Mouse (Mus musculus): ENCODE data around the gene Cenpi. TPM values are rescaled to one million over a fixed set of nuclear protein-coding genes. Genes with fewer than 3 reads are reported as not detected.
"Not testable (repeated sequence)": the region's sequence is repeated elsewhere in the genome, so short reads cannot be mapped to it uniquely, and the experiment has no call there.

Gene Cenpi
- polyA plus RNA-seq, 1 experiment from 2014 or later = 21.5 TPM

DNA sequence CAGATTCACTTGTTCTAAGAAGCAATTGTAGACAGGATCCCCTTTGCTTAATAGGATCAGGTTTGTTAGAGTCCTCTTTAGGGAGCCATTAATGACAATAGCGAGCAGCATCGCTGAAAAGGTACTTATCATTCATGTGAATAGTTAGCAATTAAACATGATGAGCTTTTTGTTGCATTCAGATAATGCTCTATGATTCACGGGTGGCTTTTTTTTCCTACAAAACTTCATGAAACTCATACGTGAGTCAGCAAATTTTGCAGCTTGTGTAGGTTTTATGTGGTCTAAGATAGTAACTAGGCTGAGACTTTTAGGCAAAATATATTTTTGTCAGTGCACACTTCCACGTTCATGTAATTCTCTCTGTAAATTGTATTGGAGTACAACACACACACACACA, 7.7 kb upstream of the Cenpi start:
- Histone ChIP-seq H3K27ac (no peak overlapping the region), H3K36me3 (no peaks in the 10 kb centered on the region), H3K4me3 (no peak overlapping the region), H3K9me3 (no peaks in the 10 kb centered on the region), H3K4me1 (replicated peaks) (peaks cover 12% of the 10 kb centered on the region), H3K27me3 (ENCODE audit: insufficient read depth, poor library complexity, severe bottlenecking) (peaks cover 34% of the 10 kb centered on the region)
- DNase-seq (ENCODE audit: low spot score) = no peak
- WGBS = 66% methylated on average over 5 of the region's 5 CpGs

DNA sequence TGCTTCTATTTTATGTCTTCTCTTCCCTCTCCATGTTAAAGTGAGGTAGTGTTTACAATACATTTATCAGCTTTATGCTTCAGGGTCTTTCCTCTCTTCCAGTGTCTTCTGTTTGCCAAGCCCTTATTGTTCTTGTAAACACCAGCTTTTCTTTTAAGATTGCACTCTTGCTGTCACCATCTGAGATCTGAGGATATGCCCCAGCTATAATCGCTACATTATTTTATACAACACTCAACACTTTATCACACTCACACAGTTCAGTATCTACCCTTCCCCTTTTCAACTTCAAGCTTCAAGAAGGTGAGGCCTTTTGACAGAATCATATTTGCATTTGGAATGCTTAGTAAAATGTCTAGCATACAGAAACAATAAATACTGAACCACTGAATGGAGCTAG, 4.6 kb upstream of the Cenpi start:
- Histone ChIP-seq H3K36me3 (no peaks in the 10 kb centered on the region), H3K27me3 (ENCODE audit: insufficient read depth, poor library complexity, severe bottlenecking) (peaks cover 9% of the 10 kb centered on the region), H3K27ac (no peak overlapping the region), H3K4me1 (replicated peaks) (no peaks in the 10 kb centered on the region), H3K9me3 (0 out of 2 replicates have a peak, but pooled peaks cover 3% of the 10 kb centered on the region), H3K4me3 (no peak overlapping the region)
- 92% methylated on average over 1 of the region's 1 CpGs for WGBS
- DNase-seq (ENCODE audit: low spot score) = no peak

DNA sequence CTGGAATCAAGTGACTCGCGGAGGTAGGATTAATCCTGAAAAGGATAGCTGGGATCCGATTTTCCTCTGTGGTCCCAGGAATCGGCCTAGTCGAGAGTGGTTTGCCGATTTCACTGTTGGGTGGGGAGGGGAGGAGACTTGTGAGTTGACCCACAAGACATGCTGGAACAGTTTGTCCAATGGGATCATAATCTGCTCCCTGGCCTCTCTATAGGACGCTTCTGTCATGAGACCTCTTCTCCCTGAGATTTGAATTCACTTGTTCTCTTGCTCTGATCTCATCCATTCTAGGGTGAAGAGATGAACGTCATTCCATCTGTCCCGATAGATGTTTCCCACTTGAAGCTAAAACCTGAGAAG, 371 bp downstream of the Cenpi start:
- Histone ChIP-seq H3K27me3 (ENCODE audit: insufficient read depth, poor library complexity, severe bottlenecking) (peaks cover 3% of the 10 kb centered on the region; the same call in 1 of the 2 replicates), H3K36me3 (peaks cover 26% of the 10 kb centered on the region), H3K9me3 (0 out of 2 replicates have a peak, but pooled peaks cover 3% of the 10 kb centered on the region), H3K27ac (peak overlapping the region; percentile 84), H3K4me1 (replicated peaks) (0 out of 2 replicates have a peak, but pooled peaks cover 6% of the 10 kb centered on the region), H3K4me3 (peak overlapping the region; percentile 51)
- no peak for DNase-seq (ENCODE audit: low spot score)
- 23% methylated on average over 9 of the region's 9 CpGs for WGBS

DNA sequence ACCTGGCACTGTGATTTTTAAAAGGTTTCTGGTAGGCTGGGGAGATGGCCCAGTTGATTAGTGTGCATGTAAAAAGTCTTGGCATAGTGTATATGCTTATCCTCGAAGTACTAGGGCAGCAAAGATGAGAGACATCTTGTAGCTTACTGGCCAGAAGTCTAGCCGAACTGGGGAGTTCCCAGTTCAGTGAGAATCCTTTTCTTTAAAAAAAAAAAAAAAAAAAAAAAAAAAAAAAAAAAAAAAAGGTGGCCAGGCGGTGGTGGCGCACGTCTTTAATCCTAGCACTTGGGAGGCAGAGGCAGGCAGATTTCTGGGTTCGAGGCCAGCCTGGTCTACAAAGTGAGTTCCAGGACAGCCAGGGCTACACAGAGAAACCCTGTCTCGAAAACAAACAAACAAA, 3.3 kb downstream of the Cenpi start:
- WGBS = 91% methylated on average over 7 of the region's 7 CpGs
- H3K36me3 ChIP-seq = peaks cover 41% of the 10 kb centered on the region
- H3K4me1 ChIP-seq (replicated peaks); H3K4me3 ChIP-seq; H3K9me3 ChIP-seq; H3K27ac ChIP-seq; H3K27me3 ChIP-seq (ENCODE audit: insufficient read depth, poor library complexity, severe bottlenecking); DNase-seq (ENCODE audit: low spot score): not testable (repeated sequence)

DNA sequence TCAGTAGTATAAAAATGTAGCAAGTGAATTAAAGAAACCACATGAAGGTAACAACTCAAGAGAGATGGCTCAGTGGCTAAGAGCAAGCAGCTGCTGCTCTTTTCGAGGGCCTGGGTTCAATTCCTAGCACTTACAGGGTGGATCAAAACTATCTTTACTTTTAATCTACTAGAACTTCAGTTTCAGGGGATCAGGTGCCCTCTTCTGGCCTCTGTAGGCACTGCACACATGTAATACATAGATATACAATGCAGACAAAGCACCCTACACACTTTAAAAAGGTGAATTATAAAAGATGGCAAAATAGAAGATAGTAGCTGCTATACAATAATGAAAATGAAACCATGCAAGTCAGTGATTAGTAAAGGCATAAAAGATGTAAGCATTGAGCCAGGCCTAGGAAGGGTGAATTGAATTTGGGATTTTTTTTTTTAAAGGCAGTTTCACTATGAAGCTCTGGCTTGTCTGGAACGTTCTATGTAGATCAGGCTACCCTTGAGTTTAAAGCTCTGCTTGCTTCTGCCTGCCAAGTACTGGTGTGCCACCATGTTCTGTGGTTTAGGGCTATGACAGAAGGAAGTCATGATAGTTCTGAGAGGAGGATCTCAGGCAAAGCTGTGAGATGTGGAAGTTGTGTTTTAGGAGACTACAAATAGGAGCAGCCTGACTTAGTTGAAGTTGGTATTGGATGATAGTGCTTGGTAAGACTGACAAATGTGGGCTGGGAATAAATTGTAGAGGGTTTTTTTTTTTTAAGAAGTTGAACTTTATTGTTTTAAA, 11.5 kb downstream of the Cenpi start:
- Histone ChIP-seq H3K4me3 (no peak overlapping the region), H3K27me3 (ENCODE audit: insufficient read depth, poor library complexity, severe bottlenecking) (no peaks in the 10 kb centered on the region), H3K36me3 (peaks cover 61% of the 10 kb centered on the region; the same call in 1 of the 2 replicates), H3K9me3 (no peaks in the 10 kb centered on the region), H3K27ac (no peak overlapping the region), H3K4me1 (replicated peaks) (no peaks in the 10 kb centered on the region)
- peak; percentile 4 for DNase-seq (ENCODE audit: low spot score)
- 87% methylated on average over 2 of the region's 2 CpGs for WGBS

DNA sequence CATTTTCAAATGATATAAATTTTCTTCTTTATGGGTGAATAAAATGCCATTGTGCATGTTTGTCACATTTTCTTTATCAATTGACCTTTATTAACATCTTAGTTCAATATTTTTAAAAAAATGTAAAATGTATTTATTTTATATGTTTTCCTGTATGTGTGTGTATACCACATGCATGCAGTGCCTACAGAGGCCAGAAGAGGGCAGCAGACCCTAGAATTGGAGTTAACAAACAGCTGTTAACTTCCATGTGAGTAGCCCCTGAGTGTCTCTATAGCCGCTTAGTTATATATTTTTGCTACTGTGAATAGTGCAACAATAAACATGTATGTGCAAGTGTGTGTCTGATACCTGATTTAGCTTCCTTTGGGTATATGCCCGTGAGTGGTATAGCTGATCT, 25.4 kb downstream of the Cenpi start:
- 93% methylated on average over 2 of the region's 2 CpGs for WGBS
- Histone ChIP-seq H3K36me3 (peaks cover 52% of the 10 kb centered on the region), H3K9me3 (no peaks in the 10 kb centered on the region), H3K4me1 (replicated peaks) (no peaks in the 10 kb centered on the region), H3K4me3 (no peak overlapping the region), H3K27ac (no peak overlapping the region), H3K27me3 (ENCODE audit: insufficient read depth, poor library complexity, severe bottlenecking) (no peaks in the 10 kb centered on the region)
- peak; percentile 12 for DNase-seq (ENCODE audit: low spot score)

DNA sequence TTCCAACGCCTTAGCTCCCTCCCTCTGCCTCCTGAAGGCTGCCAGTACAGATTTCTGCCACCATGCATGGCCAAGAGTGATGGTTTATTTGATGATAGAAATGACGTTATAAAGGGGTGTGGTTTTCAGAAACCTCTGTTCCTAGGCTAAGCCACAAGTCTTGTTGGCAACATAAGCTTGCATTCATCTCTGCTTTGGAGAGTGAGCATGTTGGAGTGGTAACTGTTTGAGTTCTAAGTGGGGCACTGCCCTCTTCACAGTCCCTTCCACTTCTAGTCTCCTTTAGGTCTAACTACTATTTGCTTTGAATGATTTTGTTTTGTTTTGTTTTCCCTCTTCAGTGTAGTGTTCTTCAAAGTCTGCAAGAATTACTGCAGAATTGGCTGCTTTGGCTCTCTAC, 34.9 kb downstream of the Cenpi start:
- H3K4me3 ChIP-seq = no peak overlapping the region
- H3K27me3 ChIP-seq (ENCODE audit: insufficient read depth, poor library complexity, severe bottlenecking) = no peaks in the 10 kb centered on the region
- no peaks in the 10 kb centered on the region for H3K9me3 ChIP-seq
- no peak overlapping the region for H3K27ac ChIP-seq
- WGBS = 88% methylated on average over 2 of the region's 2 CpGs
- DNase-seq (ENCODE audit: low spot score) = no peak
- H3K36me3 ChIP-seq = peaks cover 47% of the 10 kb centered on the region
- H3K4me1 ChIP-seq (replicated peaks) = no peaks in the 10 kb centered on the region

DNA sequence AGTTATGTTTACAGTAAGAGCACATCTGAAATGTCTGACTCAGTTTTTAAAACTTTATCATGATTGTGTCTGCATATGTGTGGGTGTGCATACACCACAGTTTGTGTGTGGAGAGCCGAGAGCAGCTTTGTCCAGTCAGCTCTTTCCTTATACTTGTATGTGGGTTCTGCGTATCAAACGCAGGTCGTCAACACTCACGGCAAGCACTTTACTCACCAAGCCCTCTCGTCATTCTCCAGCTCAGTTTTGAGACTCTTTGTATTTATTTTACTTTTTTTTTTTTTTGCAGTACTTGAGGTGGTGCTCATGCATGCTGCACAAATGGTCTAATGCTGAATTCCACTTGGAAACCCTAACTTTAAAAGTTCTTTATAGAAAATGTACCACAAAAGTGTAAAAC, 42.3 kb downstream of the Cenpi start:
- Histone ChIP-seq H3K36me3 (peaks cover 19% of the 10 kb centered on the region; the same call in 1 of the 2 replicates), H3K27ac (no peak overlapping the region), H3K9me3 (no peaks in the 10 kb centered on the region), H3K27me3 (ENCODE audit: insufficient read depth, poor library complexity, severe bottlenecking) (no peaks in the 10 kb centered on the region), H3K4me3 (no peak overlapping the region), H3K4me1 (replicated peaks) (no peaks in the 10 kb centered on the region)
- WGBS = 94% methylated on average over 6 of the region's 6 CpGs
- no peak for DNase-seq (ENCODE audit: low spot score)

DNA sequence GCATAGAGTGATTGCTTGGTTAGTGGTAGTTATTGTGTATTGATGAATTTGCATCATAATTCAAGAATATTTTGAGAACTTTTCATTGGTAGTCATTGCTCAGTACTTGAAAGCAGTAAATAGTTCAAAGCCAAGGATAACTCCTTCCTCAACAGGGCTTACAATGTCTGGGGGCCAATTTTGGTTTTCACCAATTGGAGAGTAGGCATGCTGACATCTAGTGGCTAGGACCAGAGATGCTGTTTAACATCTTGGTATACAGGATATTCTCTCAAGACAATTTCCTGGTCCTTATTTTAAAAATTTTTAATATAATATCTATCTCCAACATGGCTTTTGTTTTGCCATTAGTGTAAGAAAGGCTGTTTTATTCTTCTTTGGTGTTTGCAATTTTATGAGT, 46.0 kb downstream of the Cenpi start:
- Histone ChIP-seq H3K9me3 (no peaks in the 10 kb centered on the region), H3K27ac (no peak overlapping the region), H3K4me1 (replicated peaks) (no peaks in the 10 kb centered on the region), H3K36me3 (peaks cover 6% of the 10 kb centered on the region; the same call in 1 of the 2 replicates), H3K27me3 (ENCODE audit: insufficient read depth, poor library complexity, severe bottlenecking) (no peaks in the 10 kb centered on the region), H3K4me3 (no peak overlapping the region)
- no peak for DNase-seq (ENCODE audit: low spot score)

DNA sequence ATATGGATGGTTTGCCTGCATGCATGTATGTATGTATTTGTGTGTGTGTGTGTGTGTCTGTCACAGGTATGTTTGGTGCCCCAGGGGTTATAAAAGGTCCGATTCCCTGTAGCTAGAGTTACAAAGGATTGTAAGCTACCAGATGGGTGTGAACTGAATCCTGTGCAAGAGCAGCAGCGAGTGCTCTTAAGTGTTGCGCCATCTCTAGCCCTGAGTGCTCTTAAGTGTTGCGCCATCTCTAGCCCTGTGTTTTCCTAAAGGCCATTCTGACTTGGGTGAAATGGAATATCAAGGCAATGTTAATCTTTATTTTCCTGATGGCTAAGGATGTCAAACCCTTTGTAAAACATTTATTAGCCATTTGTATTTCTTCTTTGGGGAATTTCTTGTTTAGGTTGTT, 51.5 kb downstream of the Cenpi start:
- H3K4me1 ChIP-seq (replicated peaks) = no peaks in the 10 kb centered on the region
- H3K9me3 ChIP-seq = no peaks in the 10 kb centered on the region
- WGBS = 91% methylated on average over 4 of the region's 4 CpGs
- no peak overlapping the region for H3K4me3 ChIP-seq
- H3K27ac ChIP-seq = no peak overlapping the region
- DNase-seq (ENCODE audit: low spot score) = no peak
- H3K27me3 ChIP-seq (ENCODE audit: insufficient read depth, poor library complexity, severe bottlenecking) = no peaks in the 10 kb centered on the region
- H3K36me3 ChIP-seq = peaks cover 20% of the 10 kb centered on the region

DNA sequence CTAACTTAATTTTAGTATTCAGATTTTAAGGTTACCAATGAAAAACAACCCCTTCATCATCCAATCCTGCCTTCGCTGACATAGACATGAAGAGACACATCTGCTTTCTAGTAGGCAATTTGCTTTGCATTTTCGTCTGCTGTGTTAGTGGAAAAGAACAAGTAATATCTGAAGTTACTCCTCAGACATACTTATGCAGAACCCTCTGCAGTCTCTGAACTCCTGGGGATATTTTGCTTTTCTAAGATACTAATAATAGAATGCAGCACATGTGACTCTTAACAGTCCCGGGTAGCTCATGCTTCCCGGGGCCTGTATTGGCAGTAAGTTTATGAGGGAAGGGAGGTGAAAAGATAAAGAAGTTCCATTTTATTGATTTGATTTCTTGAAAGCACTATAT, 54.3 kb downstream of the Cenpi start:
- H3K27me3 ChIP-seq (ENCODE audit: insufficient read depth, poor library complexity, severe bottlenecking) = no peaks in the 10 kb centered on the region
- no peak overlapping the region for H3K27ac ChIP-seq
- H3K4me1 ChIP-seq (replicated peaks) = no peaks in the 10 kb centered on the region
- 95% methylated on average over 4 of the region's 4 CpGs for WGBS
- H3K9me3 ChIP-seq = no peaks in the 10 kb centered on the region
- no peak overlapping the region for H3K4me3 ChIP-seq
- peaks cover 20% of the 10 kb centered on the region for H3K36me3 ChIP-seq
- no peak for DNase-seq (ENCODE audit: low spot score)

DNA sequence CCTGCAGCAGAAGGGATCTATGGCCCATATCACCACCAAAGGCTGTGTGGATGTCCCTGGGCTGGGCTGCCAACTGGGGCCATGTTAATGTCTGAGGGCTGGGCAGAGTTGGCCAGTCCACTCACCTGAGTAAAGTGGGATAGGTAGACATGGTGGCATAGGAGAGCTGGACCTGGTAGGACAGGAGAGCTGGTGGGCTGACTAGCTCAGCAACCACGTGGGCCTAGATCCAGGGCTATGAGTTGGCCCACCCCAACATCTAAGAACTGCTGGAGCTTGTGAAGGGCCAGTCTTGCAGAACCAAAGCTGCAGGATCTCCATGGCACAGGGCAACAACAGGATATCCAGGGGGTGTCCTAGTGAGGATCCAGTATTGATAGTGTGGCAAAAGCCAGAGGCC, 57.5 kb downstream of the Cenpi start:
- Histone ChIP-seq H3K9me3 (no peaks in the 10 kb centered on the region), H3K4me3 (no peak overlapping the region), H3K27me3 (ENCODE audit: insufficient read depth, poor library complexity, severe bottlenecking) (no peaks in the 10 kb centered on the region), H3K27ac (no peak overlapping the region), H3K36me3 (peaks cover 20% of the 10 kb centered on the region), H3K4me1 (replicated peaks) (no peaks in the 10 kb centered on the region)
- WGBS = 73% methylated on average over 1 of the region's 1 CpGs
- DNase-seq (ENCODE audit: low spot score) = no peak

DNA sequence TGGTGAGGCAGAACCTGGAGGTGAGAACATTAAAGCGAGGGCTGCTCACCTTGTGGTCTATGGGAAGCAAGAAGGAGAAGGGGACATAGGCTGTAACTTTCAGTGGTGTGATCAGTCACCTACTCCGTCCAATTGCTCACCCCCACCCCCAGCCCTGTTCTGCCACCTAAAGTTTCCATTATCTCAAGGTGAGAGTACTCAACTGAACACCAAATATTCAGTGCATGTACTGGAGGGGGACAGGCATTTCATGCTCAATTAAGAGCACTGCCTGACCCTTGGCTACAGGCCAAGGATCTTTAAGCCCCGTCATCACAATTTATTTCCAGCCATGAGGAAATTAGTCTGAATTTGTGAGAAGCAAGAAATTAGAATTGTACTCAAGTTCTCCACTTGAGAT, 58.7 kb downstream of the Cenpi start:
- Histone ChIP-seq H3K4me1 (replicated peaks) (no peaks in the 10 kb centered on the region), H3K36me3 (peaks cover 20% of the 10 kb centered on the region), H3K4me3 (no peak overlapping the region), H3K27ac (no peak overlapping the region), H3K27me3 (ENCODE audit: insufficient read depth, poor library complexity, severe bottlenecking) (no peaks in the 10 kb centered on the region), H3K9me3 (no peaks in the 10 kb centered on the region)
- DNase-seq (ENCODE audit: low spot score) = no peak
- WGBS = 92% methylated on average over 3 of the region's 3 CpGs

DNA sequence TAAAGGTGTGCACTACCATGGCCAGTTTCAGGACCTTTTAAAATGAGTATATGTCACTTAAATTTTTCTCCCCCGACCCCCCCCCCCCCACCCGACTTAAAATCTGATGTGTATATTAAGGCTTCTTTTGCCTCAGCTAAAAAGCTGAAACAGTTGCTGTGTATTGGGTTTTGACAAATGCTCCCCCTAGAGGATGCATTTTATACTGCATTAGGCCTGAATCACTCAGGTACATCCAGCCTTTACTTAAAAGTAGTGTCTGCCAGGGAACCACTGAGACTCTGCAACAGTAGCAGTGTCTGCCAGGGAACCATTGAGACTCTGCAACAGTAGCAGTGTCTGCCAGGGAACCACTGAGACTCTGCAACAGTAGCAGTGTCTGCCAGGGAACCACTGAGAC, 63.4 kb downstream of the Cenpi start:
- Histone ChIP-seq H3K36me3 (no peaks in the 10 kb centered on the region), H3K9me3 (no peaks in the 10 kb centered on the region), H3K4me3 (no peak overlapping the region), H3K27ac (no peak overlapping the region), H3K27me3 (ENCODE audit: insufficient read depth, poor library complexity, severe bottlenecking) (no peaks in the 10 kb centered on the region), H3K4me1 (replicated peaks) (no peaks in the 10 kb centered on the region)
- 24% methylated on average over 2 of the region's 2 CpGs for WGBS
- no peak for DNase-seq (ENCODE audit: low spot score)

Measured in hindbrain, embryonic 10.5 days (tissue).